Mouse (Mus musculus): ENCODE measurements at regions not wholly inside any gene's neighbourhood (a gene's known extent, or its start where the extent isn't known, plus 50 kb on each side); places are given as distances from the start of the nearest gene placed in this dataset.

DNA sequence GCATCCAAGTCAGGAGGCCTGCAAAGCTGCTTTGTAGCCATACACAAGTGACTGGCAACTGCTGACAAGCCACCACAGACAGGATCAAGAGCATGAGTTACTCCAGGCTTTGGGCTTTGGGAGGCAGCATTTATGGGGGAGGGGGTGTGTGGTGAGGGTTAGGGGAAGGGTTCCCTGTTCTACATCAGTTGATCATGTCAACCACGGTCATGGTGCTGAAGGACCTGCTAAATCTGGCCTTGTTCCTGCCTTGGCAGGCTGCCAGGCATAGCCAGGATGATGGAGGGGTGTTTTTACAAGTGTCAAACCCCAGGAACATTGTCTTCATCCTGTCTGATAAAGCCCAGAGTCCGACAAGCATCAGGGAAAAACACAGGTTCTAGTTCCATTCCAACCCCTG lies 247.9 kb upstream of the Tsc22d2 start:
- no peaks in the 10 kb centered on the region for H3K27me3 ChIP-seq (ENCODE audit: control insufficient read depth, insufficient read depth, low read length)
- H3K27ac ChIP-seq (replicated peaks; ENCODE audit: low read depth, low read length) = no peak overlapping the region
- no peak for DNase-seq (ENCODE audit: low spot score)

GRCm38 (mm10) chr3:58167121-58167520 lies 247.4 kb upstream of the Tsc22d2 start:
- Histone ChIP-seq H3K4me1 (ENCODE audit: control insufficient read depth, insufficient read depth, low read length) (no peaks in the 10 kb centered on the region), H3K4me2 (ENCODE audit: low read depth, severe bottlenecking) (no peak overlapping the region), H3K9me3 (ENCODE audit: control insufficient read depth, low read length) (no peaks in the 10 kb centered on the region), H3K4me3 (ENCODE audit: low read depth, low read length) (no peak overlapping the region), H3K36me3 (ENCODE audit: control insufficient read depth, insufficient read depth, low read length) (no peaks in the 10 kb centered on the region), H3K27me3 (ENCODE audit: control insufficient read depth, insufficient read depth, low read length) (no peaks in the 10 kb centered on the region), H3K27ac (replicated peaks; ENCODE audit: low read depth, low read length) (no peak overlapping the region), H3K9ac (ENCODE audit: low read length) (no peak overlapping the region)
- ATAC-seq (ENCODE audit: insufficient number of reproducible peaks, low FRiP score, low TSS enrichment, low read depth) (no peak), DNase-seq (ENCODE audit: low spot score) (no peak)
- WGBS = 77% methylated on average over 3 of the region's 3 CpGs

More for the DNA sequence above, 247.9 kb upstream of the Tsc22d2 start:
- H3K4me2 ChIP-seq (ENCODE audit: low read depth, severe bottlenecking) = no peak overlapping the region
- H3K36me3 ChIP-seq (ENCODE audit: control insufficient read depth, insufficient read depth, low read length) = no peaks in the 10 kb centered on the region
- no peaks in the 10 kb centered on the region for H3K9me3 ChIP-seq (ENCODE audit: control insufficient read depth, low read length)
- H3K4me3 ChIP-seq (ENCODE audit: low read depth, low read length) = no peak overlapping the region
- no peaks in the 10 kb centered on the region for H3K4me1 ChIP-seq (ENCODE audit: control insufficient read depth, insufficient read depth, low read length)
- no peak overlapping the region for H3K9ac ChIP-seq (ENCODE audit: low read length)
- no peak for ATAC-seq (ENCODE audit: insufficient number of reproducible peaks, low FRiP score, low TSS enrichment, low read depth)
- 60% methylated on average over 2 of the region's 2 CpGs for WGBS

- DNase-seq (ENCODE audit: low spot score) = no peak
- H3K9ac ChIP-seq (ENCODE audit: low read length) = no peak overlapping the region
- H3K4me1 ChIP-seq (ENCODE audit: control insufficient read depth, insufficient read depth, low read length) = no peaks in the 10 kb centered on the region
- H3K9me3 ChIP-seq (ENCODE audit: control insufficient read depth, low read length) = no peaks in the 10 kb centered on the region
- H3K4me2 ChIP-seq (ENCODE audit: low read depth, severe bottlenecking) = no peak overlapping the region
- no peaks in the 10 kb centered on the region for H3K27me3 ChIP-seq (ENCODE audit: control insufficient read depth, insufficient read depth, low read length)
- H3K27ac ChIP-seq (replicated peaks; ENCODE audit: low read depth, low read length) = no peak overlapping the region
- 92% methylated on average over 1 of the region's 1 CpGs for WGBS
- H3K4me3 ChIP-seq (ENCODE audit: low read depth, low read length) = no peak overlapping the region
- H3K36me3 ChIP-seq (ENCODE audit: control insufficient read depth, insufficient read depth, low read length) = no peaks in the 10 kb centered on the region
- no peak for ATAC-seq (ENCODE audit: insufficient number of reproducible peaks, low FRiP score, low TSS enrichment, low read depth)
Measured at GRCm38 (mm10) chr3:58167761-58168290, 246.7 kb upstream of the Tsc22d2 start.

GRCm38 (mm10) chr3:58168522-58169185 lies 245.9 kb upstream of the Tsc22d2 start:
- 55% methylated on average over 14 of the region's 14 CpGs for WGBS
- Histone ChIP-seq H3K27ac (replicated peaks; ENCODE audit: low read depth, low read length) (no peak overlapping the region), H3K36me3 (ENCODE audit: control insufficient read depth, insufficient read depth, low read length) (no peaks in the 10 kb centered on the region), H3K4me2 (ENCODE audit: low read depth, severe bottlenecking) (no peak overlapping the region), H3K4me3 (ENCODE audit: low read depth, low read length) (no peak overlapping the region), H3K4me1 (ENCODE audit: control insufficient read depth, insufficient read depth, low read length) (no peaks in the 10 kb centered on the region), H3K9me3 (ENCODE audit: control insufficient read depth, low read length) (no peaks in the 10 kb centered on the region), H3K9ac (ENCODE audit: low read length) (no peak overlapping the region), H3K27me3 (ENCODE audit: control insufficient read depth, insufficient read depth, low read length) (no peaks in the 10 kb centered on the region)
- ATAC-seq (ENCODE audit: insufficient number of reproducible peaks, low FRiP score, low TSS enrichment, low read depth) = no peak
- DNase-seq (ENCODE audit: low spot score) = no peak

GRCm38 (mm10) chr3:58169786-58170185 lies 244.7 kb upstream of the Tsc22d2 start:
- Histone ChIP-seq H3K4me3 (ENCODE audit: low read depth, low read length) (no peak overlapping the region), H3K27ac (replicated peaks; ENCODE audit: low read depth, low read length) (no peak overlapping the region), H3K9ac (ENCODE audit: low read length) (no peak overlapping the region), H3K36me3 (ENCODE audit: control insufficient read depth, insufficient read depth, low read length) (no peaks in the 10 kb centered on the region), H3K4me1 (ENCODE audit: control insufficient read depth, insufficient read depth, low read length) (no peaks in the 10 kb centered on the region), H3K27me3 (ENCODE audit: control insufficient read depth, insufficient read depth, low read length) (no peaks in the 10 kb centered on the region), H3K9me3 (ENCODE audit: control insufficient read depth, low read length) (no peaks in the 10 kb centered on the region), H3K4me2 (ENCODE audit: low read depth, severe bottlenecking) (no peak overlapping the region)
- ATAC-seq (ENCODE audit: insufficient number of reproducible peaks, low FRiP score, low TSS enrichment, low read depth) (no peak), DNase-seq (ENCODE audit: low spot score) (no peak)
- 87% methylated on average over 6 of the region's 6 CpGs for WGBS

- DNase-seq (ENCODE audit: low spot score) = no peak
- WGBS = 91% methylated on average over 5 of the region's 5 CpGs
- H3K9me3 ChIP-seq (ENCODE audit: control insufficient read depth, low read length) = no peaks in the 10 kb centered on the region
Measured at GRCm38 (mm10) chr3:58172096-58172495, 242.4 kb upstream of the Tsc22d2 start.

DNA sequence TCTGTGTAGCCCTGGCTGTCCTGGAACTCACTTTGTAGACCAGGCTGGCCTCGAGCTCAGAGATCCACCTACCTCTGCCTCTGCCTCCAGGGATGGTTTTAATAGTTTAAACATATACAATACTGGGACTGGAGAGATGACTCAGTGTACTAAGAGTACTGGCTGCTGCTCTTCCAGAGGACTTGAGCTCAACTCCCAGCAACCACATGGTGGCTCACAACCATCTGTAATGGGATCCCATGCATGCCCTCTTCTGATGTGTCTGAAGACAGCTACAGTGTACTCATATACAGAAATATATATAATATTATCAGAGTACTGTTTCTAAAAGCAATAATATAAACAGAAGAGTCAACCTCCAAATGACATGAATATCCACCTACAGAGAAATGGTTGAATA lies 240.7 kb upstream of the Tsc22d2 start:
- Histone ChIP-seq H3K4me1 (ENCODE audit: control insufficient read depth, insufficient read depth, low read length) (no peaks in the 10 kb centered on the region), H3K27ac (replicated peaks; ENCODE audit: low read depth, low read length) (no peak overlapping the region), H3K36me3 (ENCODE audit: control insufficient read depth, insufficient read depth, low read length) (no peaks in the 10 kb centered on the region), H3K4me3 (ENCODE audit: low read depth, low read length) (no peak overlapping the region), H3K9ac (ENCODE audit: low read length) (no peak overlapping the region), H3K27me3 (ENCODE audit: control insufficient read depth, insufficient read depth, low read length) (no peaks in the 10 kb centered on the region), H3K4me2 (ENCODE audit: low read depth, severe bottlenecking) (no peak overlapping the region), H3K9me3 (ENCODE audit: control insufficient read depth, low read length) (no peaks in the 10 kb centered on the region)
- 85% methylated on average over 1 of the region's 1 CpGs for WGBS
- DNase-seq (ENCODE audit: low spot score) (no peak), ATAC-seq (ENCODE audit: insufficient number of reproducible peaks, low FRiP score, low TSS enrichment, low read depth) (no peak)

More at GRCm38 (mm10) chr3:58172096-58172495, 242.4 kb upstream of the Tsc22d2 start:
- ATAC-seq (ENCODE audit: insufficient number of reproducible peaks, low FRiP score, low TSS enrichment, low read depth) = no peak
- Histone ChIP-seq H3K4me1 (ENCODE audit: control insufficient read depth, insufficient read depth, low read length) (no peaks in the 10 kb centered on the region), H3K27me3 (ENCODE audit: control insufficient read depth, insufficient read depth, low read length) (no peaks in the 10 kb centered on the region), H3K4me2 (ENCODE audit: low read depth, severe bottlenecking) (no peak overlapping the region), H3K27ac (replicated peaks; ENCODE audit: low read depth, low read length) (no peak overlapping the region), H3K36me3 (ENCODE audit: control insufficient read depth, insufficient read depth, low read length) (no peaks in the 10 kb centered on the region), H3K4me3 (ENCODE audit: low read depth, low read length) (no peak overlapping the region), H3K9ac (ENCODE audit: low read length) (no peak overlapping the region)

DNA sequence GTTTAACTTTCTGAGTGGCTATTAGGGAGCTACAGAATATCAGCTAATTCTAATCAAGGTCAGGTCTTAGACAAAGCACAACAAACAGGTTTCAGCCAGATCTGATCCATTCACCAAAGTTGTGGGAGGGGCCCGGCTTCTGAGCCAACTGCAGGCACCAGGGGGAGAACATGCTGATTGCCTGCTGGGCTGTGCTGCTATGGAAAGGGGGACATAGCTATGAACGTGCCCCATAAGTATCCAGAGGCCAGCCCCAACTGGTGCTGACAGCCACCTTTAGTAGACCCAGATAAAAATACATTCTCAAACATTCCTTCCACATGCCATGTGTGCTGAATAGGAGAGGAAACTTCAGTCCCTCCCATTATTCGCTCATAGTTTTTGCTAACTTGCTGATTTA lies 232.8 kb upstream of the Tsc22d2 start:
- H3K4me2 ChIP-seq (ENCODE audit: low read depth, severe bottlenecking) = no peak overlapping the region
- H3K9ac ChIP-seq (ENCODE audit: low read length) = no peak overlapping the region
- no peaks in the 10 kb centered on the region for H3K9me3 ChIP-seq (ENCODE audit: control insufficient read depth, low read length)
- no peaks in the 10 kb centered on the region for H3K27me3 ChIP-seq (ENCODE audit: control insufficient read depth, insufficient read depth, low read length)
- DNase-seq (ENCODE audit: low spot score) (no peak), ATAC-seq (ENCODE audit: insufficient number of reproducible peaks, low FRiP score, low TSS enrichment, low read depth) (no peak)
- no peaks in the 10 kb centered on the region for H3K4me1 ChIP-seq (ENCODE audit: control insufficient read depth, insufficient read depth, low read length)
- H3K36me3 ChIP-seq (ENCODE audit: control insufficient read depth, insufficient read depth, low read length) = no peaks in the 10 kb centered on the region
- WGBS = 48% methylated on average over 3 of the region's 3 CpGs
- no peak overlapping the region for H3K4me3 ChIP-seq (ENCODE audit: low read depth, low read length)
- no peak overlapping the region for H3K27ac ChIP-seq (replicated peaks; ENCODE audit: low read depth, low read length)

DNA sequence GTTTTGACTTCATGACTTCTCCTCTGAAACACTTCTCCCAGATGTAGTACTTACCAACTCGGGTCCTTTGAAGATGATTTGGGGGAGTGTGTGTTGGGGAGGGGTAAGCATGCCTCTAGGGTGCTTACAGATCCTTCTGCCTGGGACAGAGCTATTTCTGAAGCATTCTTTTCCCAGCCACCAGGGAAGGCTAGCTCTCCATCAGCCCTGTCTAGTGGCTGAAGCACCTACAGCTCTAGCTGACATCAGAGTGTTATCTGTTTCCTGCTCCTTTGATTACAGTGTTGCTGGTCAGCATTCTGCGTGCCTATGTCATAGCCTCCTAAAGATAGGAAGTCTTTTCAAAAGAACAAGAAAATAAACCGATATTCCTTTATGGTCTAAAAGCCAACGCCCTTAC lies 232.2 kb upstream of the Tsc22d2 start:
- no peaks in the 10 kb centered on the region for H3K9me3 ChIP-seq (ENCODE audit: control insufficient read depth, low read length)
- ATAC-seq (ENCODE audit: insufficient number of reproducible peaks, low FRiP score, low TSS enrichment, low read depth) (no peak), DNase-seq (ENCODE audit: low spot score) (no peak)
- H3K27me3 ChIP-seq (ENCODE audit: control insufficient read depth, insufficient read depth, low read length) = no peaks in the 10 kb centered on the region
- no peaks in the 10 kb centered on the region for H3K36me3 ChIP-seq (ENCODE audit: control insufficient read depth, insufficient read depth, low read length)
- no peak overlapping the region for H3K27ac ChIP-seq (replicated peaks; ENCODE audit: low read depth, low read length)
- no peaks in the 10 kb centered on the region for H3K4me1 ChIP-seq (ENCODE audit: control insufficient read depth, insufficient read depth, low read length)
- no peak overlapping the region for H3K4me2 ChIP-seq (ENCODE audit: low read depth, severe bottlenecking)
- 75% methylated on average over 4 of the region's 4 CpGs for WGBS
- no peak overlapping the region for H3K9ac ChIP-seq (ENCODE audit: low read length)
- H3K4me3 ChIP-seq (ENCODE audit: low read depth, low read length) = no peak overlapping the region

Data from limb, embryonic 11.5 days (tissue).